Mouse (Mus musculus) myocyte (in vitro differentiated cells): Measurements from ENCODE around the gene Slc31a1. TPM values are rescaled to one million over a fixed set of nuclear protein-coding genes. Genes with fewer than 3 reads are reported as not detected.

Experiments
- H3K27me3 ChIP-seq: one replicate; pipeline ENCODE4 v1.6.1; 2011; ENCODE audit not compliant: control insufficient read depth, insufficient read depth, insufficient read length
- H3K36me3 ChIP-seq: one replicate; pipeline ENCODE4 v1.6.1; 2011; ENCODE audit not compliant: control insufficient read depth, insufficient read depth
- H3K4me2 ChIP-seq: one replicate; pipeline ENCODE4 v1.6.1; 2011; ENCODE audit warnings: low read depth, control low read depth
- H3K4me3 ChIP-seq: one replicate; pipeline ENCODE4 v1.5.1; 2011; ENCODE audit warnings: mild to moderate bottlenecking, control low read depth, moderate library complexity
- H3K79me2 ChIP-seq: one replicate; pipeline ENCODE4 v1.6.1; 2011; ENCODE audit not compliant: control insufficient read depth, insufficient read depth
- H3ac ChIP-seq: one replicate; pipeline ENCODE4 v1.6.1; 2011; ENCODE audit not compliant: control insufficient read depth, insufficient read length
- CEBPB ChIP-seq: IDR thresholded peaks from 2 replicates; pipeline ENCODE4 v1.6.1; 2011; ENCODE audit warnings: mild to moderate bottlenecking, moderate library complexity; ENCODE audit not compliant: poor library complexity, insufficient read depth, severe bottlenecking
- E2F4 ChIP-seq: IDR thresholded peaks from one replicate; pipeline ENCODE4 v1.6.1; 2011; ENCODE audit warnings: mild to moderate bottlenecking, control low read depth, moderate library complexity; ENCODE audit not compliant: insufficient read depth
- MAX ChIP-seq: IDR thresholded peaks from one replicate; pipeline ENCODE4 v1.6.1; 2011; ENCODE audit warnings: low read depth, mild to moderate bottlenecking, control low read depth
- MYOD1 ChIP-seq, 3 experiments: IDR thresholded peaks; one replicate each; pipeline ENCODE4 v1.6.1; 2011; ENCODE audit warnings: control low read depth in 2 of 3, low read depth in 2 of 3, mild to moderate bottlenecking in 2 of 3, moderate library complexity in 1 of 3; ENCODE audit not compliant: insufficient read length in 2 of 3, control insufficient read depth in 1 of 3
- MYOG ChIP-seq, 3 experiments: IDR thresholded peaks; one replicate each; pipeline ENCODE4 v1.6.1; 2011; ENCODE audit warnings: control low read depth in 2 of 3, low read depth in 2 of 3, mild to moderate bottlenecking in 2 of 3; ENCODE audit not compliant: insufficient read length in 2 of 3, control insufficient read depth in 1 of 3, insufficient read depth in 1 of 3
- POLR2A ChIP-seq: IDR thresholded peaks from one replicate; pipeline ENCODE4 v1.6.1; 2011; ENCODE audit warnings: low read depth, mild to moderate bottlenecking, control low read depth, moderate library complexity; ENCODE audit not compliant: insufficient read length
- POLR2AphosphoS2 ChIP-seq: IDR thresholded peaks from one replicate; pipeline ENCODE4 v1.6.1; 2011; ENCODE audit warnings: low read depth, control low read depth; ENCODE audit not compliant: insufficient read length
- REST ChIP-seq: IDR thresholded peaks from one replicate; pipeline ENCODE4 v1.6.1; 2011; ENCODE audit warnings: mild to moderate bottlenecking, control low read depth, moderate library complexity; ENCODE audit not compliant: insufficient read depth, insufficient read length
- SRF ChIP-seq: IDR thresholded peaks from one replicate; pipeline ENCODE4 v1.6.1; 2011; ENCODE audit warnings: low read depth; ENCODE audit not compliant: control insufficient read depth, insufficient read length
- TCF12 ChIP-seq: IDR thresholded peaks from one replicate; pipeline ENCODE4 v1.6.1; 2011; ENCODE audit warnings: mild to moderate bottlenecking, control low read depth; ENCODE audit not compliant: poor library complexity, insufficient read depth, severe bottlenecking
- TCF3 ChIP-seq: IDR thresholded peaks from one replicate; pipeline ENCODE4 v1.6.1; 2011; ENCODE audit warnings: low read depth, control low read depth; ENCODE audit not compliant: insufficient read length
- USF1 ChIP-seq: IDR thresholded peaks from one replicate; pipeline ENCODE4 v1.6.1; 2011; ENCODE audit warnings: low read depth, mild to moderate bottlenecking, control low read depth, moderate library complexity
- polyA plus RNA-seq: library from polyadenylated mRNA; unstranded; fragments of >200 nt; fragmentation: generic; extraction: Trizol; gene quantifications from one replicate; pipeline ENCODE4 v1.2.1, GENCODE M21; 2012; ENCODE audit warnings: missing spikeins

The Slc31a1 gene
- polyA plus RNA-seq, 1 experiment, result 22.5 TPM

DNA sequence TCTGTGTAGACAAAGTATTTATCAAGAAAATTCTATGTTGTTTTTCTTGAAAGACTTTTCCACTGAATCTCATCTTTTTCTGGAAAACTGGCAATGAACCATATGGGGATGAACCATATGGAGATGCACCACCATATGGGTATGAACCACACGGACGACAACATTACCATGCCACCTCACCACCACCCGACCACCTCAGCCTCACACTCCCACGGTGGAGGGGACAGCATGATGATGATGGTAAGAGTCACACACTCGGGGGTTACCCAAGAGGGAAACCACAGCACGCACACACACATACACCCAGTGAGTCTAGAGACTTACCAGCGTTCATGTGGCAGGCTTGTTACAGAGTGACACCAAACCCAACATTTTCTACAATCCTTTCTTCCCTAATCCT lies 24.9 kb downstream of the Slc31a1 start:
- TF ChIP-seq POLR2A (peak; percentile 33), E2F4 (no peak), POLR2AphosphoS2 (peak; percentile 85), SRF (no peak)
- H3K4me2 ChIP-seq, result no peak overlapping the region
- peaks cover 18% of the 10 kb centered on the region for H3K36me3 ChIP-seq
- no peaks in the 10 kb centered on the region for H3K79me2 ChIP-seq
- no peak overlapping the region for H3K4me3 ChIP-seq
- no peak overlapping the region for H3ac ChIP-seq
- no peaks in the 10 kb centered on the region for H3K27me3 ChIP-seq

DNA sequence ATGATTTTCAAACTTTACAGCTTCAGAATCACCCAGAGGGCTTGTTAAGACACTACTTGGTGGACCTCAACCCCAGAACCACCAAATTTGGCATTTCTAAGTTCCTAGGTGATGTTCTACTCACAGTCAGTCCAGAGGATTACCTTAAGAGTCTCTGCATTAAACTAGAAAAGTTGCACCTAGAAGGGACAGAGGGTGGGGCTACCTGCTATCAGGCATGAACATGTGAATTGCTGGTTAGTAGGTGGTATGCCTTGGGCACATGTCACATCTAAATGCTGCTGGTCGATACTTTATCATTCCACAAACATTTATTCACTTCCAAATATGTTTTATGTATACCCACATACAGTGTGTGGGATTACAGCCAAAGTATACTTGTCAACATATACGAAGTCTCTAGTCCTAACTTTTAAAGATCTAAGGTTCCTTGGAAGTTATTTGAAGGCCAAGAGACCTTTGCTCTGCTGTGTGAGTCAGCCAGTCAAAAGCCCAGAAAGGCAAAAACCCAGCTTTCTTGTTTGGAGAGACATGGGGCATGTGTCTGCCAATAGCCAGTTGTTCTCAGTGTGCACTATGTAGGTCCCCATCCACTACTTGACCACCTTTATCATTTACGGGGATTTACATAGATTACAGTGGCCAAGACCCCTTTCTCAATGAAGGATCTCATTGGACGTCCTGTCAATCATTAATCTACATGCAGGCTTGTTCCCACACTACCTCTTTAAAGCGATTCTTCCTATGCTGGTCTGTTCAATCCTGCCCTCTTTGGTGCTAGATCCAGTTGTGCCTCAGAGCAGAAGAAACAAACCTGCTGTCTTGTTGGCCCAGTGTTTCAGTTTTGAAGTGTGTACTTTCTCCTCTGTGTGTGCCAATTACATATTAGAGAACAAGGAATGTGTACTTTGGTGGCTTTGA lies 29.3 kb downstream of the Slc31a1 start:
- no peak overlapping the region for H3K4me2 ChIP-seq

GRCm38 (mm10) chr4:62391892-62392291 lies 31.4 kb downstream of the Slc31a1 start:
- peaks cover 5% of the 10 kb centered on the region for H3K79me2 ChIP-seq
- no peak overlapping the region for H3ac ChIP-seq
- H3K27me3 ChIP-seq, result no peaks in the 10 kb centered on the region
- no peak for TF ChIP-seq TCF3
- no peak for TF ChIP-seq MYOD1 (IDR thresholded peaks at IDR 0.05; ENCODE audit: control insufficient read depth in 1 of 3, insufficient read length in 2 of 3, low read depth in 2 of 3)
- no peak for TF ChIP-seq SRF
- TF ChIP-seq POLR2AphosphoS2, result peak; percentile 16
- no peak for TF ChIP-seq USF1
- no peak for TF ChIP-seq TCF12
- H3K36me3 ChIP-seq, result peaks cover 39% of the 10 kb centered on the region
- no peak overlapping the region for H3K4me2 ChIP-seq
- H3K4me3 ChIP-seq, result no peak overlapping the region

More for the DNA sequence above, 29.3 kb downstream of the Slc31a1 start:
- no peak for TF ChIP-seq TCF12
- no peak for TF ChIP-seq E2F4
- no peak for TF ChIP-seq TCF3
- TF ChIP-seq POLR2A, result no peak
- no peak for TF ChIP-seq MAX
- TF ChIP-seq SRF, result no peak
- TF ChIP-seq USF1, result no peak
- TF ChIP-seq MYOG (IDR thresholded peaks at IDR 0.05; ENCODE audit: control insufficient read depth in 1 of 3, insufficient read depth in 1 of 3, insufficient read length in 2 of 3, low read depth in 2 of 3), result no peak
- TF ChIP-seq REST, result no peak
- no peak for TF ChIP-seq MYOD1 (IDR thresholded peaks at IDR 0.05; ENCODE audit: control insufficient read depth in 1 of 3, insufficient read length in 2 of 3, low read depth in 2 of 3)
- no peak for TF ChIP-seq POLR2AphosphoS2
- no peak for TF ChIP-seq CEBPB
- no peaks in the 10 kb centered on the region for H3K27me3 ChIP-seq
- no peaks in the 10 kb centered on the region for H3K79me2 ChIP-seq
- no peak overlapping the region for H3ac ChIP-seq
- H3K36me3 ChIP-seq, result peaks cover 22% of the 10 kb centered on the region
- no peak overlapping the region for H3K4me3 ChIP-seq

GRCm38 (mm10) chr4:62393459-62393858 lies 32.9 kb downstream of the Slc31a1 start:
- Histone ChIP-seq H3K4me3 (no peak overlapping the region), H3ac (no peak overlapping the region), H3K27me3 (no peaks in the 10 kb centered on the region), H3K36me3 (peaks cover 47% of the 10 kb centered on the region), H3K79me2 (peaks cover 13% of the 10 kb centered on the region), H3K4me2 (no peak overlapping the region)
- TF ChIP-seq E2F4 (no peak), POLR2AphosphoS2 (peak; percentile 55)

- no peak overlapping the region for H3K4me3 ChIP-seq
- no peak overlapping the region for H3K4me2 ChIP-seq
- no peak overlapping the region for H3ac ChIP-seq
- H3K36me3 ChIP-seq, result peaks cover 45% of the 10 kb centered on the region
- H3K27me3 ChIP-seq, result no peaks in the 10 kb centered on the region
- H3K79me2 ChIP-seq, result peaks cover 13% of the 10 kb centered on the region
- TF ChIP-seq SRF (no peak), TCF3 (no peak), CEBPB (no peak), MAX (no peak), TCF12 (no peak), MYOD1 (IDR thresholded peaks at IDR 0.05; ENCODE audit: control insufficient read depth in 1 of 3, insufficient read length in 2 of 3, low read depth in 2 of 3) (no peak), MYOG (IDR thresholded peaks at IDR 0.05; ENCODE audit: control insufficient read depth in 1 of 3, insufficient read depth in 1 of 3, insufficient read length in 2 of 3, low read depth in 2 of 3) (no peak), REST (no peak), USF1 (no peak), POLR2A (no peak), POLR2AphosphoS2 (no peak), E2F4 (no peak)
Observed at GRCm38 (mm10) chr4:62395806-62396205, 35.3 kb downstream of the Slc31a1 start.
